Mouse (Mus musculus) adrenal gland, postnatal 25 days (tissue): ENCODE measurements at regions not wholly inside any gene's neighbourhood (a gene's known extent, or its start where the extent isn't known, plus 50 kb on each side); places are given as distances from the start of the nearest gene placed in this dataset.

Source experiments
- DNase-seq: peaks from one replicate; pipeline ENCODE4 v3.0.0; 2021; ENCODE audit warnings: mixed read lengths

GRCm38 (mm10) chr6:117118081-117118480 lies 50.3 kb upstream of the Cxcl12 start:
- no peak for DNase-seq
